Mouse (Mus musculus): ENCODE data around the gene Onecut1. TPM values are rescaled to one million over a fixed set of nuclear protein-coding genes. Genes with fewer than 3 reads are reported as not detected.

Gene Onecut1
- total RNA-seq, 2 experiments from 2014 or later: not detected

DNA sequence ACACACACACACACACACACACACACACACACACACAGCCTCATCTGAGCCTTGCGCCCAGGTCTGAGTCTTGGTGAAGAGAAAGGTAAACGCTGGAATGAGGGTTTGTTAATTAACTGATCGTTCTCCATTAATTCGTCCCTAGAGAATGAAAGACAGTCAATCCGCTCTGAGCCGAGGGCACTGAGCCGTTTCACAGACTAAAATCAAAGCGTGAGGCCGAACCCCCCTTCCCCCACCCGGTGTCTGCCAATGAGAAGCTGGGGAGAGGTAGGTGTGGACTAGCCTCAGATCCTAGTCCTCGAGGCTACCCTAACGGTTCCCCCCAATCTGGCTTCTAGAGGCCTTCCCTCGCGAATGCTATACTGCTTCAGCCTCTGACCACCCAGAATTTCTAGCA is 2.8 kb downstream of the Onecut1 start:
- TF ChIP-seq CTCF (IDR thresholded peaks at IDR 0.05): no peak
- Histone ChIP-seq H3K27ac (no peak overlapping the region), H3K4me3 (no peak overlapping the region)
- no peak for DNase-seq
- intact Hi-C loops (cut with DNase I): no loop called here

DNA sequence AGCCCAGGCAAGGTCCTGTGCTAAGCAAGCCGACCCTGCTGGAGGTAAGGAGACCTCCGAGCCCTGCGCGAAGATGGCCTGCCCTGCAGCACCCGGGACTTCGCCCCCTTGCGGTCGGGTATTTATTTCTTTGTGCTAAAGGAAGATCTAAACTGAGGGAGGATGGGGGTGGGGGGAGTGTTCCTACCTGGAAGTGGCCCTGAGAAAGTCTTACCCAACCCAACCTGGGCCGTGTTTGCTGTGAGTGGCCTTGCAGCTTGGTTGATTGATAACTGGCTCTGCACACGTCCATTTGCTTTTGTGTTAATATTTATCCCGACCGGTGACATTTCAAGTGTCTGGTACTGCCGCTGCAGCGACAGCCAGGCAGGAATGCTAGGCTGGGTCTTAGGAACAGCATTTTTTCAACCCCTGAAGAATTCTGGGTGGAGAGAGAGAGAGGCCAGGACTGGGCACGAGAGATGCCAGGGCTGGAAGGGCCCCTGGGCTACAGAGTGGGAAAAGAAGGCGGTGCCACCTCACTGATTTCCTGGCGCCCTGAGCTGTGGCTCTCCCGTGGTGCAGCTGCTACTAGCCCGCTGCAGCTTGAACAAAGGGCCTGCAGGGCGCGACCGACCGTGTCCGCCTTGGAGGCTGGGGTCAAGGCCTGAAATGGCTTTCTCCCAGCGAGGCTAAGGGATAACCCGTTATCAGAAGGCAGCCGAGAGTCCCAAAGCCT is 5.0 kb downstream of the Onecut1 start:
- no peak for TF ChIP-seq CTCF (IDR thresholded peaks at IDR 0.05)
- intact Hi-C loops (cut with DNase I): no loop called here
- no peak overlapping the region for H3K27ac ChIP-seq

DNA sequence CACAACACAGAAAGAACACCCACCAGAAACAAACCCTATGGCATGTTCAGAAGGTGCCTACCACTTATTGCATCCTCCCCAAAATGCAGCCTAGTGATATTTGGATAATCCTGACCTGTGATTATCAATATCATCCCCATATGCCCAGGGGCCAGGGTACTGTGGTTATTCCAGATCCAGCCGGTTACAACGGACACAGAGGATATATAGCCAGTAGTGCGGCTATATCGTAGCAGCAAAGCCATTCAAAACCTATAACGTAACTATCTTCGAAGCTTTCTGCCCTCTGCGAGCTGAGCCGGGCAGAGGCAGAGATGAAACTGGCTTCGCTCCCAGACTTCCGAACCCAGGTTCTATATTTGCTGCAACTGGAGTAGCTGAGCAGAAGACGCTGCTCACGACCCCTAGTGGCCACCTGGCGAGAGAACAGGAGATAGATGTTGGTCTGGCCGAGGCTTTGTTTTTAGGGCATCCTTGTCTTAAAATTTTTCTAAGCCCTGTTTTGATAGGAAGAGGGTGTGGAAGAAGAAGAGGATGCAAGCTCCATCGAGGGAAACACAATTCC is 6.0 kb downstream of the Onecut1 start:
- no peak overlapping the region for H3K27ac ChIP-seq
- intact Hi-C loops (cut with DNase I): no loop called here
- peak; percentile 59 for TF ChIP-seq CTCF (IDR thresholded peaks at IDR 0.05)
- H3K4me3 ChIP-seq: no peak overlapping the region
- peak; percentile 58 for DNase-seq

More for the DNA sequence above, 5.0 kb downstream of the Onecut1 start:
- no peak for DNase-seq
- H3K4me3 ChIP-seq: no peak overlapping the region

DNA sequence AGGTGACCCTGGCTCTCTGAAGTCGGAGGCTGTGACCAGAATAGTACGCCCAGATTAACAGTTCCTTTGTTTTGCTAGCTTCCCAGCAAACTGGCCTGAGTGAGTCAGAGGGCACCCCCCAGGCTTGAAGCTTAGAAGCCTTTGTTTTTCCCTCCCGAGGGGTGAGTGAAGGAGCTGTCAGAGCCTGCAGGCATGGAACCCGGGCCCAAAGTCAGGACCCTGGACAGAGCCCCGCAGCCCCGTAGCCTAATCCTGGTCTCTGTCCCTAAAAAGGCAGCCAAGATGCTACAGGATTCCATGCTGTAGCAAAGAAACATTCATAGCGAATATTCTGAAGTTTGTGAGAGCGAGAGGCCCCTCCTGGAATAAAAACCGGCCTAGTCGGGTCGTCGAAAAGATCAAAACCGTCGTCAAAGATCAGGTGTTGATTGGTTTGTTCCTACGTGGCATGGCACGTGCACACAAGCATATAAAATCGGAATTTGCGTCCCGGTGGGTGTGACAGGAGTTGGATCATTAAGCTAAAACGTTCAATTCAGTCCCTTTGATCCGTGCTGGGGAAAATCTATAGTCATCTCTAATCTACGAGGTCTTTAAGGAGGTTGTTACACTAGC is 6.7 kb downstream of the Onecut1 start:
- DNase-seq: no peak
- Histone ChIP-seq H3K4me3 (no peak overlapping the region), H3K27ac (no peak overlapping the region)
- no peak for TF ChIP-seq CTCF (IDR thresholded peaks at IDR 0.05)
- intact Hi-C loops (cut with DNase I): no loop called here

DNA sequence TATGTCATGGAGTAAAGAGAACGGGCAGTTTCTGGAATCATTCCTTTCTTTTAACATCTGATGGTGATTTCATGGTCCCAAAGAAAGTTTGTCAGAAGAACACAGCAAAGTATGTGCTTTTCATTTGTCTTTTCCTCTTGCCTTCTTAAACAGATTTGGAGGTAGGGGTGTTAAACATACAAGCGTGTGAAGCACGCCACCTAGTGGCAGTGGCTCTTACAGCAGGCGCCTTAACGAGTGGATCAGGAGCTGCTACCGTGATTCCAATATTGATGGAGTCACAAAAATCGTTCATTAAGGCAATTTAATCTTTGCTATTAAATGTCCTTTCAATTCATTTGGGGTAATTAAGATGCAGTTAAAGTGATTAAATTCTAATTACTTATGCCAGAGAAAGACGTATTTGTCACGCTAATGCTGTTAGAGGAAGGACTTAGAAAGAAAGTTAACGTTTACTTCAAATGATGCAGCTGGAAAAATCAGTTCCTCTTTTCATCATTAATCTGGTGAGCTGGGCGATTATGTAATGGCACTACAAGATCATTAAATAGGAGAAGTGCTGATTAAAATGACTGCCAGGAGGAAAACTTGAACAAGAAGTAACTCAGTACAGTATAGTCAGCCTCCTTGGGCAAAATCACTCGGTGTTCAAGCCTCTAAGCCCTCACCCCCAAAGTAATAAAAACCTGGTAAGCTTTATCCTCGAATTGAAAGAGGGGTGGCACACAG is 9.4 kb downstream of the Onecut1 start:
- TF ChIP-seq CTCF (IDR thresholded peaks at IDR 0.05): peak; percentile 83
- Histone ChIP-seq H3K27ac (no peak overlapping the region), H3K4me3 (no peak overlapping the region)
- intact Hi-C loops (cut with DNase I): no loop called here
- DNase-seq: peak; percentile 40

DNA sequence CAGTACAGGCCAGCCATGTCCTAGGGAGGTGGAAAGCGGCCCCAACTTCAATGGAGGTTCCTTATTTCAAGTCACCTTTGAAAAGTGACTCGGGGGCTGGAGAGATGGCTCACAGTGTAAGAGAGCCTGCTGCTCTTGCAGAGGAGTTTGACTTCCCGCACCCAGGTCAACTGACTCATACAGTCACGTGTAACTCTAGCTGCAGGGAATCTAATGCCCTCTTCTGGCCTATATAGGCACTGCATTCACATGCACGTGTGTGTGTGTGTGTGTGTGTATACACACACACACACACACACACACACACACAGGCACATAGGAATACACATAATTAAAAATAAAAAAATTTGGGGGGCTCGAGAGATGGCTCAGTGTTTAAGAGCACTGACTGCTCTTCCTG is 14.6 kb downstream of the Onecut1 start:
- no peak for TF ChIP-seq CTCF (IDR thresholded peaks at IDR 0.05)
- intact Hi-C loops (cut with DNase I): no loop called here
- no peak overlapping the region for H3K4me3 ChIP-seq
- H3K27ac ChIP-seq: no peak overlapping the region
- DNase-seq: no peak

DNA sequence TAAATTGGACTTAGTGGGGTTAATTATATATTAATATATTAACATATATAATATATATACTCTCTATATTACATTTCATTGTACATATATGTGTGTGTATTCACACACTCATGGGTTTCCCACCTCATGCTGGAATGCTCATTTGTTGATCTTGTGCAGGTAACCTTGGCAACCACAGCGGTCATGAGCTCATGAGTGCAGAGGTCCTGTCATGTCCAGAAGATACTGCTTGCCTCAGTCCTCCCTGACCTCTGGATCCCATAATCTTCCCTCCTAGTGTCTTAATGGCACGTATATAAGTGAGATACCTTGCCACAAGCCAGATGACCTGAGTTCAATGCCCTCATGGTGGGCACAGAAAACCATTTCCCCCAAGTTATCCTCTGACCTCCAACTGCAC is 16.0 kb downstream of the Onecut1 start:
- H3K27ac ChIP-seq: no peak overlapping the region
- intact Hi-C loops (cut with DNase I): no loop called here
- DNase-seq: no peak
- no peak for TF ChIP-seq CTCF (IDR thresholded peaks at IDR 0.05)
- H3K4me3 ChIP-seq: no peak overlapping the region

DNA sequence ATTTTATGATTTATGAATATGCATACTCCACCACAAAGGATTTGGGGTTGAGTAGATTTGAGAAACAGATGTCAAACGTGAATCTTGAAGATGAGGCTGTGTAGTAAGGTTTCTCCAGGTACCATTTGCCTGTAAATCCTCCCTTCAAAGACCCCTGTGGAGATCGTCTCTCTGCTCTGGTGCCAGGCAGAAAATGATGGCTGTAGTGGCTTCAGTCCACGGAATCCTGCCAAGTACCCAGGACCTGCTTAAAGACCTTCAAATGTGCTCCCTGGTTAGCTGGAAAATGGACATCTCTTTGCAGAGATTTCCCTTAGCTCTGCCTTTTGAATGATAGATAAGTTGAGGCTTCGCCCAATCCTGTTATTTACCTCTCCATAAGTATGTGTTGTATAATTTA is 26.1 kb downstream of the Onecut1 start:
- H3K4me3 ChIP-seq: no peak overlapping the region
- TF ChIP-seq CTCF (IDR thresholded peaks at IDR 0.05): no peak
- intact Hi-C loops (cut with DNase I): no loop called here
- DNase-seq: no peak
- H3K27ac ChIP-seq: no peak overlapping the region

DNA sequence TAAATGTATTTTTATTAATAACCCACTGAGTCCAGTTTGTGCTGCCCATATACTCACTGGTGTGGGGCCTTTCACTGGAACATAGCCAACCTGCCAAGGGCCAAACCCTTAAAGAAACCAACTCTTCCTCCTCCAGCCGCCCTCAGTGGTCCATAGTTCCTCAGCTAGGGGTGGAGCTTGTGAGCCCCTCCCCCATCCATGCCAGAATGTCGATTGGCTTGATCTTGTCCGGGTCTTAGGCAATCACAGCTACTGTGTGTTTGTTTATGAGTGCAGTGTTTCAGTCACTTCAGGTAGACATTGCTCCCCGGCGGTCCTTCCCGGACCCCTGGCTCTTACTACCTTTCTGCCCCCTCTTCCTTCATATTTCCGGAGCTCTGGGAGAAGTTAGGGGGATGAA is 35.0 kb downstream of the Onecut1 start:
- Histone ChIP-seq H3K27ac (no peak overlapping the region), H3K4me3 (no peak overlapping the region)
- no peak for DNase-seq
- TF ChIP-seq CTCF (IDR thresholded peaks at IDR 0.05): no peak
- intact Hi-C loops (cut with DNase I): no loop called here

DNA sequence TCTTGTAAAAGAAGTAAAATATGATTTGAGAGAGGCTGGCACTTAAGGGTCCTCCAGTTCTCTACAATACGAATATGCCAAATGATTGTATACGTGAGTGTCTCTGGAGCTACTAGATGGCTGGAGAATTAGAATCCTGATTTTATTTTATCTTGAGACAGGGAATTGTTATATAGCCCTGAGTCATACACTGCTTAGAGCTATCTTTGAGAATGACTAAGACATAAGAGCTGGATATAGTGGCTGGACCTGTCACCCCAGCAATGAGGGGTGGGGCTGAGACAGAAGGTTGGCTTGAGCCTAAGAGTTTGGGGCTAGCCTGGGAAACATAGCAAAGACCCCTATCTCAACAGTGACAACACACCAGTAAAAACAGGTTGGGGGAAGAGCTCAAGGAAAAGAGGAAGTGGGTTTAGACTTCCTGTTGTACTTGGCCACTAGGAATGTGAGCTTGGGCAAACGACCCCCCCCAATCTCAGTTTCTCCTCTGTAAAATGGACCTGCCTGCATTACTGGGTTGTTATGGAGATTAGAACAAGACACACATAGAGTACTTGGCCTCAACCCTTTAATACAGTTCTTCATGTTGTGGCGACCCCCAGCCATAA is 35.8 kb downstream of the Onecut1 start:
- intact Hi-C loops (cut with DNase I): no loop called here
- no peak for DNase-seq
- no peak for TF ChIP-seq CTCF (IDR thresholded peaks at IDR 0.05)
- Histone ChIP-seq H3K27ac (no peak overlapping the region), H3K4me3 (no peak overlapping the region)

DNA sequence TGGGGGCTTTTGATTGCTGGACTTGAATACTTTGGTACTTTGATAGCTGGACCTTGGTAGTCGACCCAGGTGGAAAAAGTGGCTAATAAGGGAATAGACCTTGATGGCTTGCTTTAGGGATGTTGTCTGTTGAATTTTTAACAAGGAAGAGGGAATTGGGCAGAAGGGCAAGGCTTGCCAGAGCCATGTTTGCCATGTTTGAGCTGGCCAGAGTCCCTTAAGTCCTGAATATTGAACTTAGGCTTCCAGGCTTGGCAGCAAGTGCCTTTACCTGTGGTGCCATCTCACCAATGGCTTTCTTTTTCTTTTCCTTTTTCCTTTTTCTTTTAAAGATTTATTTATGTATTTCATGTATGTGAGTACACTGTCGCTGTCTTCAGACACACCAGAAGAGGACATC is 38.4 kb downstream of the Onecut1 start:
- no peak overlapping the region for H3K27ac ChIP-seq
- no peak for TF ChIP-seq CTCF (IDR thresholded peaks at IDR 0.05)
- no peak for DNase-seq
- intact Hi-C loops (cut with DNase I): loop anchor here (10.0 kb wide), 2 partner anchors 295 to 385 kb away; no protein-coding TSS in a partner anchor
- no peak overlapping the region for H3K4me3 ChIP-seq

DNA sequence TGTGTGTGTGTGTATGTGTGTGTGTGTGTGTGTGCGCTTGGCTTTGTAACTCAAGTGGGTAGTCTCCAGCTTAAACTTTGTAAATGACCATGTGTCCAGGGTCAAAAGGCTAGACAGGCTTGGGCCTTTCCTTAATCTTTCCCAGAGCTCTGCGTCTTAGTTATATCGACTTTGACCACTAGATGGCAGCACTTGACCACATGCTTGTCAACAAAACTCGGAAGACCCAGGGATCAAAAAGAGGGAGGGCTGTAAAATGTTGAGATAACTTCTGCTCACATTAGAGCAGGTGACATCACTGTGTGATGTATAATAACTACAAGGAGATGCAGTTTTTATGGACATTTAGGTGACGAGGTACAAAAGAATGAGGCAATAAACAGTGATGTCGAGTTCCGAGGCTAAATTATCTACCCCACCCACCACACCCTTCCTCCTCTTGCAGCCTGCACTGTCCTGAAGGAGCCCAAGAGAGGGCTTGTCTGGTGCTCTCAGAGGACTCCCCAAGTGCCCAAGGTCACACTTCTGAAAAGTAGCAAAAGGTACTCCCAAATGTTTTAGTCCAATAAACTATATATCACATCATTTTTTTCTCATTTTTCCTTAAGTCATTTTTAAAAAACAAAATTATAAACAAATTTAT is 43.3 kb downstream of the Onecut1 start:
- H3K27ac ChIP-seq: no peak overlapping the region
- H3K4me3 ChIP-seq: peak overlapping the region; percentile 11
- TF ChIP-seq CTCF (IDR thresholded peaks at IDR 0.05): peak; percentile 84
- peak; percentile 52 for DNase-seq
- intact Hi-C loops (cut with DNase I): loop anchor here (1.0 to 10.0 kb wide), 4 partner anchors 87 to 380 kb away; no protein-coding TSS in a partner anchor
